Comparison of ENCODE assay signal across 8 mouse cellular contexts in genomic region chr1:172408996-172409395, GRCm38 (mm10). TPM values are rescaled to one million over a fixed set of nuclear protein-coding genes. Genes with fewer than 3 reads are reported as not detected.
A peak's percentile ranks its signal among the peaks of the same experiment; 100 is the strongest.
DNase-seq lines count a peak whose midpoint lies in the region; ATAC-seq lines count a peak whose summit lies in the region.

No protein-coding gene starts in this region.

- H3K9ac ChIP-seq in hindbrain, embryonic 15.5 days: no peak overlapping the region
- no peak overlapping the region for H3K9ac ChIP-seq in hindbrain, embryonic 12.5 days

- DNase-seq in thymus, postnatal 14 days: peak; percentile 14
- DNase-seq in thymus, adult 18-20 months: no peak
- peak; percentile 55 for DNase-seq in embryo, embryonic 9.5 days (ENCODE audit: extremely low spot score)
- no peak for DNase-seq in spleen, postnatal 10 days (ENCODE audit: low spot score in 2 of 2)
- DNase-seq in gastrocnemius, postnatal 14 days: no peak

- H3K27me3 ChIP-seq in hindbrain, embryonic 15.5 days: no peaks in the 10 kb centered on the region
- peaks cover 3% of the 10 kb centered on the region; the same call in 1 of the 2 replicates for H3K27me3 ChIP-seq in hindbrain, embryonic 12.5 days

- H3K4me1 ChIP-seq in hindbrain, embryonic 15.5 days (replicated peaks): peaks cover 4% of the 10 kb centered on the region; the same call in 1 of the 2 replicates
- H3K4me1 ChIP-seq in hindbrain, embryonic 12.5 days: peaks cover 5% of the 10 kb centered on the region

- no peak overlapping the region for H3K27ac ChIP-seq in hindbrain, embryonic 15.5 days (replicated peaks)
- no peak overlapping the region for H3K27ac ChIP-seq in hindbrain, embryonic 12.5 days

- intact Hi-C loops in gastrocnemius, postnatal 14 days (cut with DNase I; ENCODE audit: low total_unique reads): no loop called here

- 0 out of 2 replicates have a peak overlapping the region, but pooled peaks have one; percentile 27 for H3K4me2 ChIP-seq in hindbrain, embryonic 15.5 days
- no peak overlapping the region for H3K4me2 ChIP-seq in hindbrain, embryonic 12.5 days (replicated peaks)

- WGBS in hindbrain, embryonic 15.5 days: 5% methylated on average over 6 of the region's 6 CpGs
- 9% methylated on average over 6 of the region's 6 CpGs for WGBS in hindbrain, embryonic 12.5 days

- no peaks in the 10 kb centered on the region for H3K9me3 ChIP-seq in hindbrain, embryonic 15.5 days
- H3K9me3 ChIP-seq in hindbrain, embryonic 12.5 days (replicated peaks): no peaks in the 10 kb centered on the region

- ATAC-seq in hindbrain, embryonic 15.5 days (ENCODE audit: low FRiP score, low read depth): no peak
- ATAC-seq in hindbrain, embryonic 12.5 days (ENCODE audit: low FRiP score): no peak
- ATAC-seq in neutrophil, adult 5-6 weeks (ENCODE audit: extremely low read depth, insufficient number of reproducible peaks, low FRiP score, poor library complexity, severe bottlenecking): peak; percentile 48; the same call in 1 of the 2 replicates

- no peaks in the 10 kb centered on the region for H3K36me3 ChIP-seq in hindbrain, embryonic 15.5 days
- H3K36me3 ChIP-seq in hindbrain, embryonic 12.5 days: no peaks in the 10 kb centered on the region

- no peak overlapping the region for H3K4me3 ChIP-seq in hindbrain, embryonic 15.5 days
- no peak overlapping the region for H3K4me3 ChIP-seq in hindbrain, embryonic 12.5 days

RNA-seq across cellular contexts. Expression of gene Pigm, which starts 32.6 kb away (rescaled TPM):
- 3.8 and 3.9 TPM in 2 replicates for polyA plus RNA-seq in hindbrain, embryonic 15.5 days (2015; fragmentation: Nextera tagmentation; extraction: Ambion mirVana)
- 9.4 and 9.8 TPM in 2 replicates for polyA plus RNA-seq in hindbrain, embryonic 12.5 days (2016; fragmentation: Nextera tagmentation; extraction: Ambion mirVana)
- 25.0 and 27.8 TPM in 2 replicates for total RNA-seq in neutrophil, adult 5-6 weeks (2017)
- 1 to 10 TPM; 4.4 to 4.8 TPM for total RNA-seq in gastrocnemius, postnatal 14 days (2021)

Comparison
In these comparisons a context has a peak if more than half of its experiments do, and no peak if none do; other contexts are left out.
1. DNase-seq: peak in thymus, postnatal 14 days (single experiment) and embryo, embryonic 9.5 days (single experiment); none in thymus, adult 18-20 months (0 of 2), spleen, postnatal 10 days (0 of 2) and gastrocnemius, postnatal 14 days (single experiment).